Mouse (Mus musculus) CH12.LX (cell line): ENCODE measurements at regions not wholly inside any gene's neighbourhood (a gene's known extent, or its start where the extent isn't known, plus 50 kb on each side); places are given as distances from the start of the nearest gene placed in this dataset.

Source experiments
- CTCF ChIP-seq, 2 experiments: IDR thresholded peaks in 1 of 2; conservative IDR thresholded peaks in 1 of 2; 2 replicates each; pipeline ENCODE4 v1.5.1; 2011 to 2012; ENCODE audit warnings: low read depth in 2 of 2, low read length in 2 of 2, improper control_type of control experiment in 1 of 2, inconsistent platforms in 1 of 2, mild to moderate bottlenecking in 1 of 2, moderate library complexity in 1 of 2
- GABPA ChIP-seq: IDR thresholded peaks from 2 replicates; pipeline ENCODE4 v1.6.1; 2012; ENCODE audit warnings: low read depth, low read length, improper control_type of control experiment, inconsistent platforms; ENCODE audit not compliant: insufficient replicate concordance
- KAT2A ChIP-seq: IDR thresholded peaks from 2 replicates; pipeline ENCODE4 v1.6.1; 2012; ENCODE audit warnings: low read length, improper control_type of control experiment, inconsistent platforms; ENCODE audit not compliant: insufficient replicate concordance
- MAFK ChIP-seq: IDR thresholded peaks from 2 replicates; pipeline ENCODE4 v1.6.1; 2011; ENCODE audit warnings: low read length, improper control_type of control experiment; ENCODE audit not compliant: insufficient replicate concordance
- MEF2A ChIP-seq: IDR thresholded peaks from 2 replicates; pipeline ENCODE4 v1.6.1; 2014; ENCODE audit warnings: low read depth, mild to moderate bottlenecking, inconsistent platforms, low read length, improper control_type of control experiment, borderline replicate concordance
- MXI1 ChIP-seq: IDR thresholded peaks from 2 replicates; pipeline ENCODE4 v1.6.1; 2011; ENCODE audit warnings: mild to moderate bottlenecking, low read depth, low read length, improper control_type of control experiment
- POLR2A ChIP-seq: IDR thresholded peaks from 2 replicates; pipeline ENCODE4 v1.6.1; 2011; ENCODE audit warnings: low read depth, mild to moderate bottlenecking, improper control_type of control experiment, low read length
- SMC3 ChIP-seq: IDR thresholded peaks from 2 replicates; pipeline ENCODE4 v1.6.1; 2011; ENCODE audit warnings: low read depth, low read length, improper control_type of control experiment
- TBP ChIP-seq: conservative IDR thresholded peaks from 2 replicates; pipeline ENCODE4 v1.6.1; 2011; ENCODE audit warnings: low read depth, low read length, improper control_type of control experiment
- TCF12 ChIP-seq: IDR thresholded peaks from 2 replicates; pipeline ENCODE4 v1.6.1; 2014; ENCODE audit warnings: low read depth, mild to moderate bottlenecking, inconsistent platforms, low read length, improper control_type of control experiment
- ZKSCAN1 ChIP-seq: IDR thresholded peaks from 2 replicates; pipeline ENCODE4 v1.6.1; 2012; ENCODE audit warnings: low read depth, inconsistent platforms, low read length, improper control_type of control experiment, borderline replicate concordance

- no peak for TF ChIP-seq POLR2A
- TF ChIP-seq TCF12: no peak
- no peak for TF ChIP-seq CTCF (conservative IDR thresholded peaks at IDR 0.05 in 1 of 2, IDR thresholded peaks at IDR 0.05 in 1 of 2; ENCODE audit: low read depth in 2 of 2, low read length in 2 of 2)
- no peak for TF ChIP-seq SMC3
- no peak for TF ChIP-seq MEF2A
- TF ChIP-seq MAFK: no peak
- no peak for TF ChIP-seq MXI1
- TF ChIP-seq ZKSCAN1: no peak
- TF ChIP-seq GABPA: no peak
- no peak for TF ChIP-seq TBP
- no peak for TF ChIP-seq KAT2A
Observed at GRCm38 (mm10) chr11:48216762-48217161, 228.0 kb upstream of the Sgcd start.
